Mouse (Mus musculus) brain, embryonic 14.5 days (tissue): ENCODE results near the gene Ankrd22. TPM values are rescaled to one million over a fixed set of nuclear protein-coding genes. Genes with fewer than 3 reads are reported as not detected.

Source experiments
- DNase-seq: peaks from one replicate; pipeline ENCODE4 v3.0.0-alpha.2; 2011; ENCODE audit warnings: low read depth
- CTCF ChIP-seq: fragments of 200-500 bp; IDR thresholded peaks from 2 replicates; pipeline ENCODE4 v1.5.1; 2012; ENCODE audit warnings: inconsistent platforms, mild to moderate bottlenecking, moderate library complexity, borderline replicate concordance; ENCODE audit not compliant: insufficient read depth, insufficient read length; ENCODE audit errors: extremely low read depth
- POLR2A ChIP-seq: fragments of 200-500 bp; IDR thresholded peaks from 2 replicates; pipeline ENCODE4 v1.6.1; 2012; ENCODE audit warnings: mild to moderate bottlenecking, inconsistent platforms, borderline replicate concordance; ENCODE audit not compliant: poor library complexity, insufficient read depth, insufficient read length, severe bottlenecking; ENCODE audit errors: extremely low read depth
- polyA plus RNA-seq: library from polyadenylated mRNA; depleted of rRNA; stranded (reverse); fragments of >200 nt; gene quantifications from 2 replicates; pipeline ENCODE4 v1.2.3, GENCODE M21; 2012

Ankrd22 gene
- polyA plus RNA-seq, 1 experiment: 0.16 TPM

DNA sequence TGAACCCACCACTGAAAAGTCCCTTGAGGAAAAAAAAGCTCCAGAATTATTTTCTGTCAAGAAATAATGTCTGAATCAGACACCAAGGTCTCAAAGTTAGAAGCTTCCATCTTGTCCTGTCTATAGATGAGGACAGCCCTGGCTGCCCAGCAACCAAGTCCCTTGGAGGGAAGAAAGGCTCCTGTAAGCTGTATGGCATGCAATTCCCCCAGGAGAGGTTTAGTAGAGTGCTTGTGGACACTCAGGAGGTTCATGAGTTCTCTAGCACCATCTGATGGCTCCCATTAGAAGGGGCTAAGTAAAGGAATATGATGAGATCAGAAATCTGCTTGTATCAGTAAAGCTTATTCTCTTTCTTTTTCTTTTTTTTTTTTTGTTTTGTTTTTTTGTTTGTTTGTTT is 3.3 kb upstream of the Ankrd22 start:
- no peak for DNase-seq
- no peak for TF ChIP-seq CTCF
- no peak for TF ChIP-seq POLR2A

GRCm38 (mm10) chr19:34167896-34168661 is 2.2 kb upstream of the Ankrd22 start:
- no peak for DNase-seq

GRCm38 (mm10) chr19:34166386-34166785 is 533 bp upstream of the Ankrd22 start:
- no peak for TF ChIP-seq CTCF
- TF ChIP-seq POLR2A: no peak
- no peak for DNase-seq

More at GRCm38 (mm10) chr19:34167896-34168661, 2.2 kb upstream of the Ankrd22 start:
- no peak for TF ChIP-seq CTCF
- TF ChIP-seq POLR2A: no peak

GRCm38 (mm10) chr19:34162693-34163092 is 3.2 kb downstream of the Ankrd22 start:
- TF ChIP-seq CTCF (no peak), POLR2A (no peak)

DNA sequence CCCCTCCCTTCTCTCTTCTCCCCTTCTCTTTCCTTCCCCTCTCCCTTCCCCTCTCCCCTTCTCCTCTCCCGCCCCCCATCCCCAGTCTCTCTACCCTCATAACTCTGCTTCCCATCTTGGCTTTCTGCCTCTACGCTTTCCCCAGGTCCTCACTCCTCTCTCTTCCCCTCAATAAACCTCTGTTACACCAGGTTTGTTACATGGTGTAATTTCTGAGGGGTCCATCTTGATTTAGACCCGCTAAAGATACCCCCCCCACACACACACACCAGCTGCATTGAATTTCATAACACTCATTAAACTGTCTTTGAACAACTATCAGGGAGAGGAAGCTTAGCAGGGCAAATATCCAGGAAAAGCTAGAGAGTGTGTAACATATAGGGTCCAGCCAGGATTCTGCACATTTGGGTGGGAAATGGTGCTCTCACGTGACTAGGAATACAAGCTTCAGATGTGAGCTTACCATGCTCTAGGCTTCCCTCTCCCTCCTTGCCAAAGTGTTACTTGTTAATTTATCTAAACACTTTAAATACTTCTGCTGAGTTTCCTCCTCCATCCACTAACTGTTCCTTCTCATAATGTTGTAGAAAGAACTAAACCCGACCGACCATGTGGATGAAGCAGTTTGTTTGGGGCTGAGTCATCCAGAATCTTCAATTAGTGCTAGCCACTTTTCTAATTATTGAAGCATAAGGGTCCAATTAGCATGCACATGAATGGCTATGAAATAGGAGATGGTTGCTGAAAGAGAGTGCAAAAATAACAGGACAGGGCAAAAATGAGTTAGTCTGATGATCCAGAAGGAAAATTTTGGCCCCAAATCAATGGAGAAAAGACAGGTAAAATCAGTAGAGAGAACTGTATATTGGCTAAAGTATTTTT is 12.3 kb downstream of the Ankrd22 start:
- TF ChIP-seq CTCF: no peak
- peak; percentile 54 for DNase-seq

More at GRCm38 (mm10) chr19:34162693-34163092, 3.2 kb downstream of the Ankrd22 start:
- DNase-seq: no peak

- TF ChIP-seq CTCF: peak; percentile 37; the same call in 1 of the 2 replicates
- no peak for TF ChIP-seq POLR2A
- DNase-seq: peak; percentile 28
These were observed 13.9 kb downstream of the Ankrd22 start for GRCm38 (mm10) chr19:34151909-34152308.

GRCm38 (mm10) chr19:34148421-34148820 is 17.4 kb downstream of the Ankrd22 start:
- DNase-seq: no peak
- TF ChIP-seq POLR2A (no peak), CTCF (no peak)

GRCm38 (mm10) chr19:34139431-34140046 is 26.3 kb downstream of the Ankrd22 start:
- TF ChIP-seq CTCF: no peak
- TF ChIP-seq POLR2A: no peak
- DNase-seq: no peak

DNA sequence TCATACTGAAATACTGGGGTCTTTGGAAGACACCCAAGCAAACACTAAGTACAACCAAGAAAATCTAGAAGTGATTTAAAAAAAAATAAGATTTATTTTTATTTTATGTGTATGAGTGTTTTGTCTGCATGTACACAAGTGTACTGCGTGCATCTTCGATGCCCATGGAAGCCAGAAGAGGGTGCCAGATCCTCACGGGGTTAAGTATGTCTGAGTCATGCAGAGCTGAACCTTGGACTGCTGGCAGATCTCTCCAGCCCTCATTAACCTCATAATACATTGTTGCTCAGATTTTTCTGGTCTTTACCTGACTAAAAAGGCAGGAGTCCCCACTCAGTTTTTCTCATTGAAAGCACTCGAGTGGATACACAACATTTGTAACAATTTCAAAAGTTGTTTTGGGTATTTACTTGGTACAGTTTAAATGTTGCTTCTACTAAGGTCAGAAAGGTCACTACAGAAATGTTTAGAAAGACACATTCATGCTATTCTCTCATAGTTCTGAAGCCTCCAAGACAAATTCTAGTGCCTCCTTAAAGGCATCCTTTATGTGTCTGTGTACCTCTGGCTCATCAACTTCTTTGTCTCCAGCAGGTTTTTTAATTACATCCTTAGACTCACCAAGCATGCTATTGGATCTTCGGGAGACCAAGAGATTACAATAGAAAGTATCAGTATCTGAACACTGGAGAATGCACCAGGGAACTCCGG is 27.0 kb downstream of the Ankrd22 start:
- DNase-seq: no peak
- no peak for TF ChIP-seq POLR2A
- no peak for TF ChIP-seq CTCF

GRCm38 (mm10) chr19:34120107-34120731 is 45.6 kb downstream of the Ankrd22 start:
- DNase-seq: no peak

More at GRCm38 (mm10) chr19:34120107-34120731, 45.6 kb downstream of the Ankrd22 start:
- TF ChIP-seq CTCF (no peak), POLR2A (no peak)
